Mouse (Mus musculus): ENCODE results near the gene Actbl2. TPM values are rescaled to one million over a fixed set of nuclear protein-coding genes. Genes with fewer than 3 reads are reported as not detected.
A peak's percentile ranks its signal among the peaks of the same experiment; 100 is the strongest.

Actbl2 gene
- total RNA-seq, 2 experiments from 2014 or later = not detected

GRCm38 (mm10) chr13:111269789-111270335, 15.0 kb downstream of the Actbl2 start:
- no peak for DNase-seq (ENCODE audit: low spot score in 2 of 2)

GRCm38 (mm10) chr13:111271868-111272267, 17.1 kb downstream of the Actbl2 start:
- no peak for DNase-seq (ENCODE audit: low spot score in 2 of 2)

- peak in 1 of 2 experiments; percentile 33 for DNase-seq (ENCODE audit: low spot score in 2 of 2)
These were observed 31.9 kb downstream of the Actbl2 start for GRCm38 (mm10) chr13:111286461-111287385.

GRCm38 (mm10) chr13:111291161-111291957, 36.5 kb downstream of the Actbl2 start:
- no peak for DNase-seq (ENCODE audit: low spot score in 2 of 2)

- DNase-seq (ENCODE audit: low spot score in 2 of 2) = peak; percentile 47 to 80
These were observed 37.2 kb downstream of the Actbl2 start for GRCm38 (mm10) chr13:111291958-111292493.

- DNase-seq (ENCODE audit: low spot score in 2 of 2) = no peak
These were observed 38.7 kb downstream of the Actbl2 start for GRCm38 (mm10) chr13:111293478-111293877.

GRCm38 (mm10) chr13:111294965-111295494, 40.2 kb downstream of the Actbl2 start:
- no peak for DNase-seq (ENCODE audit: low spot score in 2 of 2)

- no peak for DNase-seq (ENCODE audit: low spot score in 2 of 2)
These were observed 41.2 kb downstream of the Actbl2 start for GRCm38 (mm10) chr13:111296029-111296428.

GRCm38 (mm10) chr13:111297614-111298013, 42.8 kb downstream of the Actbl2 start:
- no peak for DNase-seq (ENCODE audit: low spot score in 2 of 2)

- DNase-seq (ENCODE audit: low spot score in 2 of 2) = no peak
These were observed 44.4 kb downstream of the Actbl2 start for GRCm38 (mm10) chr13:111299145-111299713.

GRCm38 (mm10) chr13:111300846-111301245, 46.0 kb downstream of the Actbl2 start:
- DNase-seq (ENCODE audit: low spot score in 2 of 2) = no peak

- DNase-seq (ENCODE audit: low spot score in 2 of 2) = peak in 1 of 2 experiments; percentile 59
These were observed 46.6 kb downstream of the Actbl2 start for GRCm38 (mm10) chr13:111301431-111301830.

GRCm38 (mm10) chr13:111304194-111304593, 49.4 kb downstream of the Actbl2 start:
- no peak for DNase-seq (ENCODE audit: low spot score in 2 of 2)

- no peak for DNase-seq (ENCODE audit: low spot score in 2 of 2)
These were observed 49.9 kb downstream of the Actbl2 start for GRCm38 (mm10) chr13:111304736-111305135.

Other genes starting within 250 kb of the Actbl2 start
- 10 to 100 TPM; 82.5 to 83.5 TPM for gene Gpbp1, start 235.1 kb downstream of the Actbl2 start, total RNA-seq (2021)

Data from layer of hippocampus, postnatal 14 days (tissue).